Mouse (Mus musculus) erythroblast, adult 5-6 weeks (primary cell): ENCODE data around the gene Ptch2. TPM values are rescaled to one million over a fixed set of nuclear protein-coding genes. Genes with fewer than 3 reads are reported as not detected.

Experiments used
- ATAC-seq: replicated peaks from 2 replicates; pipeline ENCODE4 v1.8.0; 2016; ENCODE audit warnings: moderate number of reproducible peaks, mild to moderate bottlenecking, moderate TSS enrichment, inconsistent platforms; ENCODE audit not compliant: poor library complexity, low FRiP score, severe bottlenecking
- total RNA-seq, 2 experiments: library from RNA; stranded (forward) in 1 of 2; stranded (reverse) in 1 of 2; fragments of 150-400 nt in 1 of 2; fragments of 200-764, 138-1000 nt in 1 of 2; gene quantifications; 2 replicates each; pipeline versions ENCODE4 v1.2.3 to v1.2.4; 2015 to 2017; ENCODE audit warnings: low replicate concordance in 2 of 2

Ptch2 gene
- total RNA-seq, 2 experiments from 2014 or later: 0.09 to 0.19 TPM

- ATAC-seq: no peak
Observed at GRCm38 (mm10) chr4:117100036-117100435, 4.2 kb downstream of the Ptch2 start.

GRCm38 (mm10) chr4:117101218-117101617 lies 5.3 kb downstream of the Ptch2 start:
- no peak for ATAC-seq

DNA sequence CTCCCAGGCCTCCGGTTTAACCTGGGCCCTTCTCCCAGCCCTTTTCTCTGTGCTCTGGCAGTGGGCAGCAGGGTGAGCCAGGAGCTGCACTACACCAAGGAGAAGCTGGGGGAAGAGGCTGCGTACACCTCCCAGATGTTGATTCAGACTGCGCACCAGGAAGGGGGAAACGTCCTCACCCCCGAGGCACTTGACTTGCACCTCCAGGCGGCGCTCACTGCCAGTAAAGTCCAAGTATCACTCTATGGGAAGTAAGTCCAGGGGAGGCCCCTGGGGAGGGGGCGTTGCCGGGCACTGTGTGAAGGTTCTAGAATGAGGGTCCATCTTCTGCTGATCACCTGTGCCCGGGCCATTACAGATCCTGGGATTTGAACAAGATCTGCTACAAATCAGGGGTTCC lies 8.8 kb downstream of the Ptch2 start:
- ATAC-seq: no peak

- ATAC-seq: no peak
Observed at GRCm38 (mm10) chr4:117105127-117105526, 9.3 kb downstream of the Ptch2 start.

DNA sequence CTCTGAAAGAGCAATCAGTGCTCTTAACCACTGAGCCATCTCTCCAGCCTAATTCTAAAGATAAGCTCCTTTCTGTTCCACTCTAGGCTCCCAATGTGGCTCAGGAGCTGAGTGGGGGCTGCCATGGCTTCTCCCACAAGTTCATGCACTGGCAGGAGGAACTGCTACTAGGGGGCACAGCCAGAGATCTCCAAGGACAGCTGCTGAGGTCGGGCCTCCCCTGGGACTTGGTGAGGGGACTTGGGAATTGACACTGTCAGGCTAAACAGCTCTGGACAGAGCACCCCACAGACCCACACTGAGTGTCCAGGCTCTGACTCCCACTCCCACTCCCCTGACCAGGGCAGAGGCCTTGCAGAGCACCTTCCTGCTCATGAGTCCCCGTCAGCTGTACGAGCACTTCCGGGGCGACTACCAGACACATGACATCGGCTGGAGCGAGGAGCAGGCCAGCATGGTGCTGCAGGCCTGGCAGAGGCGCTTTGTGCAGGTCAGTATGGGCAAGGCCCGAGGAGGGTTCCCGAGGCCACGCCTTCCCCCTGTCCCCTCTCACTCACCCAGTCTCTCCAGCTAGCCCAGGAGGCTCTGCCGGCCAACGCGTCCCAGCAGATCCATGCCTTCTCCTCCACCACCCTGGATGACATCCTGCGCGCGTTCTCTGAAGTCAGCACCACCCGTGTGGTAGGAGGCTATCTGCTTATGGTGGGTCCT lies 12.1 kb downstream of the Ptch2 start:
- no peak for ATAC-seq

DNA sequence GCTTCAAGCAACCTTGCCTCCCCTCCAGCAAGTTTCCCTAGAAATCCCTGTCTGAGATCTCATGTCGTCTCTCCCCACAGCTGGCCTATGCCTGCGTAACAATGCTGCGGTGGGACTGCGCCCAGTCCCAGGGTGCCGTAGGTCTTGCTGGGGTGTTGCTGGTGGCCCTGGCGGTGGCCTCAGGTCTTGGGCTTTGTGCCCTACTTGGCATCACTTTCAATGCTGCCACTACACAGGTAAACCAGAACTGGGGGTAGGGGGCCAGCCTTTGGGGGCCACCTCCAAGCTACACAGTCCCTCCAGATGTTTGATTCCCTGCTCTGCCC lies 12.6 kb downstream of the Ptch2 start:
- ATAC-seq: no peak

GRCm38 (mm10) chr4:117109330-117109729 lies 13.5 kb downstream of the Ptch2 start:
- no peak for ATAC-seq

DNA sequence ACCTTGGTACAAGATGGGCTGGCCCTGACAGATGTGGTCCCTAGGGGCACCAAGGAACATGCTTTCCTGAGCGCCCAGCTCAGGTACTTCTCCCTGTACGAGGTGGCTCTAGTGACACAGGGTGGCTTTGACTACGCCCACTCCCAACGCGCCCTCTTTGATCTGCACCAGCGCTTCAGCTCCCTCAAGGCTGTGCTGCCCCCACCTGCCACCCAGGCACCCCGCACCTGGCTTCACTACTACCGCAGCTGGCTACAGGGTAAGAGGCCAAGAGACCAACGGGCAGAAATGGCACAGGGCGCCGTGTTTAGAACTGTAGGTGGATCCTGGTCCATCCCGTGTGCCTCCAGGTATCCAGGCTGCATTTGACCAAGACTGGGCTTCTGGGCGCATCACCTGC lies 14.4 kb downstream of the Ptch2 start:
- no peak for ATAC-seq

- ATAC-seq: no peak
Observed at GRCm38 (mm10) chr4:117110985-117111384, 15.1 kb downstream of the Ptch2 start.

DNA sequence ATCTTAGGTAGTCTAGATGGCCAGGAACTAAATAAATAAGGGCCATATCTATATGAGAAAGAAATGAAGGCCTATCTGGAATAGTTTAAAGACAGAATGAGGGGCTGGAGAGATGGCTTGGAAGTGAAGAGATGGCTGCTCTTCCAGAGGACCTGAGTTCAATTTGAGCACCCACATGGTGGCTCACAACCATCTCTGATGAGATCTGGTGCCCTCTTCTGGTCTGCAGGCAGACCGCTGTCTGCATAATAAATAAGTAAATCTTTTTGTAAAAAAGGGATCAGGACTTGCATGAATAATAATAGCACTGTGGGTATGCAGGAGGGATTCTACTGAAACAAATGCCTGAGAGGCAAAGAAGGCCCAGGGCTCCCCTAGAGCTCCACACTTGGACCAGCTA lies 17.4 kb downstream of the Ptch2 start:
- ATAC-seq: no peak

DNA sequence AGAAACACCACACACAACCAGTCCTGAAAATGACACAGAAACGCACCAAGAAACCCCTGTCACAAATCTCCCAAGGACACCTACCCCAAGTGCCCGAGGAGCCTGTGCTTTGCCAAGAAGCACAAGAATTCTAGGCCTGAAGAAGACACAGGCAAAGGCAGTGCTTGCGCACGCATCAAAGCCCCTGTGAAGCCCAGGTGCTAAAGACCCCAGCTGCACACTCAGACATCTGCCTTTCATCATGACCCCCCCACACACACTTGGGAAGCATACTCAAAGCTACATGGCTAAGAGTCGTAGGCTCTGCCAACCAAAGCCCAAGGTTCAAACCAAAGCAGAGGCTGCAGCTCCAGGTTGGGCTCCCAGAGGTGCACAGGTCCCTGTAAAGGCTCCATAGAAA lies 19.7 kb downstream of the Ptch2 start:
- no peak for ATAC-seq

- no peak for ATAC-seq
Observed at GRCm38 (mm10) chr4:117117931-117118330, 22.1 kb downstream of the Ptch2 start.

DNA sequence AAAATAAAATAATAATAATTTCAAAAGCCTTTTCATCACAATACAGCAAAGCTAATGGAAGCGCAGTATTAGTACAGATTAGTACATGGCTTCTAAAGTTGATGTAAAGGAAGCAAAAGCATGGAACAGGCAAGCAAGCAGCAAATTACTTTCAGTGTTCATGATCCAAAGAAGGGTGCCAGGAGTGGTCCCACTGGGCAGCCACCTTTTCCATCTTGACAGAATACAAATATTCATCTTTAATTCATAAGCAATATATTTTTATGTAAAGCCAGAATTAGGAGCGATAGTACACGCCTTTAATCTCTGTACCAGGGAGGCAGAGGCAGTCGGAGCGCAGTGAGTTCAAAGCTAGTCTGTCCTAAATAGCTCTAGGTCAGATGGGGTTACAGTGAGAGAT lies 23.8 kb downstream of the Ptch2 start:
- no peak for ATAC-seq

- ATAC-seq: no peak; the same call in 1 of the 2 replicates
Observed at GRCm38 (mm10) chr4:117120052-117120444, 24.2 kb downstream of the Ptch2 start.

DNA sequence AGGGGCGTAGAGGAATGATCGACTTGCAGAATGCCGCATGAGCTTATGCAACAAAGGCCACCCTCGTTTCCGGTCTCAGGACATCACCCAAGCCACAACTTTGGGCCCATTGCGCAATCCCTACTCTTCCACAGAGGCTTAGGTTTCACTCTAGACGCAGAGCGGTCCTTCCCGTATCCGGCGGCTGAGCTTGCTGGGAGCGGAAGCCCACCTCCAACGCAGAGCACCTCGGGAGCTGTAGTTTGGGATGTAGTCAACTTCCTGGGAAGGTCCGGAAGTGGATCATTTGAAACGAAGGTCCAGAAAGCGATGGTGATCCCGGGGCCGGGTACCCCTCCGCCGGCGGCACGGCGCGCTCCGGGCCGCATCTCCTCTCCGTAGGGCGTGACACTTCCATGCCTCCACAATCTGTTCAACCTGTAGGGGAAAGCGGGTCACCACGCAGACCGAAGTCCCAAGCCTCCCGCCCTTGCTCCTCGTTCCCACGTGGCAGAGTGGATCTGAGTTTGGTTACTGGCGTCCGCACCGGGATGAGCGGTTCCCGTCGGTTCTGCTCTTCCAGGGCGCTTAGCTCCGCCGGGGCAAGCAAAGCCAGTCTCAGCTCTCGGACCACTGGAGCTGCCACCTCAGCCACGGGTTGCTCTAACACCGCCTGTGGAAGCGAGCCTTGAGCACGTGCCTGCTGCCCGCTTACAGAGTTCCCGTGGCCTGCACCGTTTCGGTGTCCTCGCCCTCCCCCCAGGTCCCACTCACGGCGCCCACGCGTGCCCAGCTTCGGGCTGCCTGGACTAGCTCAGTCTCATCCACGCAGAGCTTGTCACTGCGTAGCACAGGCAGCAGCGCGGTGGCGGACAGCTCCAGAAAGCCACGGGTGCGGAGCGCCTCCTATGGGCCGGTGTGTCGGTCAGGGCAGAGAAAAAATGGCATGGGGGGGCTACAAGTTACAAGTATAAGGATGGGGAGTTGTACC lies 24.9 kb downstream of the Ptch2 start:
- peak; percentile 73 for ATAC-seq

- ATAC-seq: no peak
Observed at GRCm38 (mm10) chr4:117122209-117122608, 26.3 kb downstream of the Ptch2 start.

GRCm38 (mm10) chr4:117123546-117124217 lies 27.8 kb downstream of the Ptch2 start:
- no peak for ATAC-seq

- ATAC-seq: no peak
Observed at GRCm38 (mm10) chr4:117124218-117124517, 28.3 kb downstream of the Ptch2 start.

DNA sequence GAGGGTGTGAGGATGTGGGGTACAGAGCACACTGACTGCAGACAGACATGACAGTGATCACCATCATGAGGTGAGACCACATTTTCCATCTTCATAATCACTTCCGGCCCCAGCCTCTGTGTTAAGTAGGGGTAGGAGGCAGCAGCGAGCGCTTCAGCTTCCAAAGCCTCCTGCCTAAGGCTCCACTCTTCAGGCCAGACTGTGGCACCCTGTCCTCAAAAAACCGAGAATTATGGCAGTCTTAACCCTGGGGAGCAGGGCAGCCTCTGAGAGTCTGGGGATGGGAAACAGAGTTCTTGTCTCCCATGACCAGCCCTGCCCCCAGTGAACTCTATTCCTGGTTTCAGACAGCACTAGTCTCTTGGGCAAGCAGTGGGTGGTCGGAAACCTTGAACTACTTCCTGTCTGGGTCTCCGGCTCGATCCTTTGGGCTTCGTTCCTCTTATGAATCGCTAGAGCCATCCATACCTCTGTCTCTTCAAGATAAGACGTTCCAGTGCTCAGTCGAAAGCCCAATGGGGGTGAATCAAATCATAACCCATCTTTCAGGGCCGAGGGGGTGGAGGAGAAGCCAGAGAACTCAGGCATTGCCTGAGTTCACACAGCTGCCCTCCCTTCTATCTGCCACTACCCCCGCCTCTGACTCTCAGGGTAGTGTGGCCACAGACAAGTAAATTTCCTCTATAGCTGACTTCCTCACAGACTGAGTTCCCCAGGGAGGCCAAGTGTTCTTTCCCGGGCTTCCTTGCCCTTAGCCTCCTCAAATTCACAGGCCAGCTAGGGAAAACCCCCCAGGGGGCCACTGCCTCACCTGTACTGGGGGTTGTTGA lies 28.9 kb downstream of the Ptch2 start:
- no peak for ATAC-seq

- ATAC-seq: no peak
Observed at GRCm38 (mm10) chr4:117125348-117125909, 29.6 kb downstream of the Ptch2 start, which contains the start of gene Btbd19. Gene Btbd19 (minus strand): TSS chr4:117125725.
